Mouse (Mus musculus) testis, adult 2 months (tissue): ENCODE measurements around the gene Dbn1. TPM values are rescaled to one million over a fixed set of nuclear protein-coding genes. Genes with fewer than 3 reads are reported as not detected.
A peak's percentile ranks its signal among the peaks of the same experiment; 100 is the strongest.

Experiments
- H3K27ac ChIP-seq: fragments of 200-500 bp; 2 replicates; pipeline ENCODE4 v1.5.1; 2012; ENCODE audit warnings: low read depth, low read length; ENCODE audit not compliant: control insufficient read depth, insufficient read depth
- H3K27me3 ChIP-seq: fragments of 200-500 bp; 2 replicates; pipeline ENCODE4 v1.6.1; 2012; ENCODE audit warnings: mild to moderate bottlenecking, low read length, moderate library complexity; ENCODE audit not compliant: control insufficient read depth, insufficient read depth
- H3K36me3 ChIP-seq: fragments of 200-500 bp; 2 replicates; pipeline ENCODE4 v1.6.1; 2012; ENCODE audit warnings: mild to moderate bottlenecking, low read length; ENCODE audit not compliant: control insufficient read depth, insufficient read depth
- H3K4me1 ChIP-seq: fragments of 200-500 bp; 2 replicates; pipeline ENCODE4 v1.6.1; 2012; ENCODE audit warnings: low read length; ENCODE audit not compliant: control insufficient read depth, insufficient read depth
- H3K4me3 ChIP-seq: fragments of 200-500 bp; 2 replicates; pipeline ENCODE4 v1.5.1; 2012; ENCODE audit warnings: low read depth, mild to moderate bottlenecking, low read length, moderate library complexity, mixed read lengths; ENCODE audit not compliant: control insufficient read depth
- CTCF ChIP-seq: fragments of 200-500 bp; IDR thresholded peaks from 2 replicates; pipeline ENCODE4 v1.5.1; 2012; ENCODE audit warnings: low read depth, mild to moderate bottlenecking, inconsistent platforms, low read length, moderate library complexity; ENCODE audit not compliant: control insufficient read depth, insufficient read depth, insufficient replicate concordance
- POLR2A ChIP-seq: fragments of 200-500 bp; IDR thresholded peaks from 2 replicates; pipeline ENCODE4 v1.6.1; 2012; ENCODE audit warnings: low read depth, mild to moderate bottlenecking, inconsistent platforms, low read length, moderate library complexity; ENCODE audit not compliant: control insufficient read depth
- polyA plus RNA-seq: library from polyadenylated mRNA; depleted of rRNA; stranded (reverse); fragments of >200 nt; gene quantifications from 2 replicates; pipeline ENCODE4 v1.2.3, GENCODE M21; 2012

Gene Dbn1
- polyA plus RNA-seq, 1 experiment = 89.3 TPM

DNA sequence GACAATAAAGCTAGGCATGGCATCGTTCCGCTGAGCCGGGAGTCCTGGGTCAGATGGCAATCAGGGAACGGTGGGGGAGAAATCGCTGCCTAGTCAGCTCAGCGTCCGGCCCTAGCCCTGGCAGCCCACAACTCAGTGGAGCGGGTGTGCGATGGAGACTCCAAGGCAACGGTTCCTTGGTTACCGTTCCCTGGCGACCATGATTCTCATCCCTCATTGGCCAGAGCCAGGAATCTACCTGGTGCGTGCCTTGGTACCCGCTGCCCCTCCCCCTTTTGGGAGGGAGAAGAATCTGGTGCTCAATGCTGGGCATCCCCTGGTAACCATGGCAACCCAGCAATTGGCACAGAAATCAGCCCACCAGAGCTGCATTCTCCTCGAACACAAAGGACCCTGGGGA, 4.3 kb downstream of the Dbn1 start:
- Histone ChIP-seq H3K4me1 (peaks cover 43% of the 10 kb centered on the region), H3K36me3 (no peaks in the 10 kb centered on the region)

DNA sequence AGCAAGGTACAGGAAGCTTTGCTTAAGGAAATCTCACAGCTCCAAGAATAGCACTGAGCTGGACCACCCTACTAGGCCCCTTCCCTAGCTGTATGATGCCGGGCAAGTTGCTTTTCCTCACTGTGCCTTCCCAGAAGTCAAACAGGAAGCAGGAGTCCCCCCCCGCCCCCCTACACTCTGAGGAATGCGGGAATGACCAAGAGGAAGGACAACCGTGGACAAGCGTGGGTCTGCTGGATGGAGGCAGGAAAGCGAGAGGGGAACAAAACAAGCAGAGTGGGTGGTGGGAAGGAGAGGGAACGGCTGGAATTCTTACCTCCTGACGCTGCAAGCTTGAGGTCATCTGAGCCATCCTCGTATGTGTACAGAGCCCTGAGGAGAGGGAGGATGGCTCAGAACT, 4.8 kb downstream of the Dbn1 start:
- H3K4me3 ChIP-seq = peak overlapping the region; percentile 79
- peaks cover 40% of the 10 kb centered on the region for H3K4me1 ChIP-seq
- TF ChIP-seq POLR2A (no peak), CTCF (no peak)
- no peaks in the 10 kb centered on the region for H3K36me3 ChIP-seq
- H3K27ac ChIP-seq = no peak overlapping the region; the same call in 1 of the 2 replicates
- H3K27me3 ChIP-seq = no peaks in the 10 kb centered on the region; the same call in none of the 2 replicates

More for the DNA sequence above, 4.3 kb downstream of the Dbn1 start:
- TF ChIP-seq POLR2A (peak; percentile 66; the same call in 1 of the 2 replicates), CTCF (no peak)
- H3K4me3 ChIP-seq = peak overlapping the region; percentile 79
- no peaks in the 10 kb centered on the region; the same call in none of the 2 replicates for H3K27me3 ChIP-seq
- H3K27ac ChIP-seq = no peak overlapping the region

DNA sequence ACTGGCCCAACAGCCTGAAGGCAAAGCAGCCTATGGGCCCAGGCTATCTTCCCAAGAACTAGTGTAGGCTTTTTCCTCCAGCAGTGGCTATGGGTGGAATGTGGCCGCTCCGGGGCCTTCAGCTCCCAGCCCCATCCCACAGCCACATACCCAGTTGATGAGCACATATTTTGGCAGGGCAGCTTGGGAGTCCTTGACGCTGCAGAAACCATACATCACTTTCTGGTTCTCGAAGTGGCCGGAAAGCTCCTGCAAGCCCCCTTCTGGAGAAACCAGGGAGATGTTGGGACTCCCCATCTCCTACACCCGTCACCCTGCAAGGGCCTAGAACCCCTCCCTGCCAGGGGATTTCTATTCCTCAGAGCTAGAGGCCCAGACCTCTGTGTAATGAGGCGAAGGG, 5.4 kb downstream of the Dbn1 start:
- Histone ChIP-seq H3K4me1 (peaks cover 42% of the 10 kb centered on the region), H3K4me3 (peak overlapping the region; percentile 79), H3K27me3 (no peaks in the 10 kb centered on the region), H3K36me3 (no peaks in the 10 kb centered on the region), H3K27ac (no peak overlapping the region; the same call in 1 of the 2 replicates)
- TF ChIP-seq CTCF = no peak
- TF ChIP-seq POLR2A = no peak

DNA sequence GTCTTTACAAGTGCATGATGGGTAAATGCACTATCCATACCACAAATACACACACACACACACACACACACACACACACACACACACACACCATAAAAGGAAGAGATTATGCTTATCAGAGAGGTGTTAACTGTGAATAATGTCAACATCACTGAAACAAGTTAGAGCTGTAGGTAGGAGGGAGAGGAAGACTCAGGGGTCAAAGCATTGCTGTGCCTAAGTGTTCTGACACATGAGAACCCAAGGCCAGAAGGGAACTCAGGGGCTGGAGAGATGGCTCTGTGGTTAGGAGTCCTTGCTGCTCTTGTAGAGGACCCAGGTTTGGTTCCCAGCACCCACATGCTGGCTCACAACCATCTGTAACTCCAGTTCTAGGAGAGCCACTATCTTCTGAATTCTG, 8.0 kb downstream of the Dbn1 start:
- H3K4me3 ChIP-seq = no peak overlapping the region
- H3K4me1 ChIP-seq = peaks cover 35% of the 10 kb centered on the region
- TF ChIP-seq CTCF (no peak), POLR2A (no peak)
- H3K27me3 ChIP-seq = no peaks in the 10 kb centered on the region
- H3K36me3 ChIP-seq = no peaks in the 10 kb centered on the region
- H3K27ac ChIP-seq = no peak overlapping the region

DNA sequence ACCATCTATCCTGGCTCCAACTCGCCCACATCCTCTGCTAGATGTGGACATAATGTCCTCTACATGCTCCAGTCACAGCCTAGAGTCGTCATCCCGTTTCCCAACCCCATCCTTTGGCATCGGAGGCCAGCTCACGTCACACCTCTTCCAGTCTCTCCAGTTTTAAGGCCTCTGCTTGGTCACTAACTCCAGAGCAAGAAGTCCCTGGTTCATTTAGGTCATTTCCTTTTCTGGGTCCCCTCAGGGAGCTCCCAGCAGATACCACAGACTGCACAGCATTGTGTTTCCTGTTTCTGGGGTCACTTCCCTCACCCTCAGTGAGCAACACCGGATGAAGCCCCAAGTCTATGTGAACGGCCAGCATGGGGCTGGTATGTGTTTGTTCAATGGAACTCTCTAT, 8.9 kb downstream of the Dbn1 start:
- no peaks in the 10 kb centered on the region for H3K27me3 ChIP-seq
- no peaks in the 10 kb centered on the region for H3K36me3 ChIP-seq
- H3K4me3 ChIP-seq = no peak overlapping the region
- no peak overlapping the region for H3K27ac ChIP-seq
- H3K4me1 ChIP-seq = peaks cover 39% of the 10 kb centered on the region
- no peak for TF ChIP-seq POLR2A
- TF ChIP-seq CTCF = no peak

DNA sequence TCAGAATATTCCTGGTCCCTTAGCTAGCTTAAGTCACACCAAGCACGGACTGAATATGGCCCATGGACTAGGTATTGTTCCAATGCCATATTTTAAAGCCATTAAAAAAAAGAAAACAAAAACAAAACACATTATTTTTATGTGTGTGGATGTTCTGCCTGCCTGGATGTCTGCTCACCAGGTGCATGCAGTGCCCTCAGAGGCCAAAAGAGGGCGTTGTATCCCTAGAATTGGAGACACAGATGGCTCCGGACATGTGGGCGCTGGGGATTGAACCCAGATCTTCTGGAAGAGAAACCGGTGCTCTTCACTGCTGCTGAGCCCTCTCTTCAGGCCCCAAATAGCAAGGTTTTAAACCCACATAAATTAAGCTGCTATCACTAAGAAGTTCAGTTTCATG, 9.9 kb downstream of the Dbn1 start:
- H3K4me3 ChIP-seq = no peak overlapping the region
- H3K27ac ChIP-seq = no peak overlapping the region
- H3K27me3 ChIP-seq = no peaks in the 10 kb centered on the region
- TF ChIP-seq POLR2A (no peak), CTCF (peak; percentile 60; the same call in 1 of the 2 replicates)
- peaks cover 43% of the 10 kb centered on the region for H3K4me1 ChIP-seq
- no peaks in the 10 kb centered on the region for H3K36me3 ChIP-seq

DNA sequence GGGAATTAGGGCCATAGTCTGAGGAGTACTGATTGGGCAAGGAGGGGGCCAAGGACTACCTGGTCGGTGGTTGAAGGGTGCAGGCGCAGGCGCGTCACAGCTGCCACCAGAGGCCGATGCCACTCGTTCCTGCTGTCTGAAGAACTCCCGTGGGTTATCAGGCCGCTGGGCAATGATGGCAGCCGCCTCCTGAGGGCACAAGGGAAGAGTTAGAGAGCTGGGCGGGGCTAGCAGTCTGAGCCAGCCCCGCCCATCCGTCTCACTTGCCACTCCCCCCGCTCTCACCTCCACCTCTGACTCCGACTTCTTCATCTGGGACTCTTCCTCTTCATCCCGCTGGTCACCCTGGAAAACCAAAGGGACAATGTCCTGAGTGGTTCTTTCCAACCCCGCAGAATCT, 10.4 kb downstream of the Dbn1 start:
- H3K27ac ChIP-seq = no peak overlapping the region
- peaks cover 42% of the 10 kb centered on the region for H3K4me1 ChIP-seq
- no peaks in the 10 kb centered on the region for H3K27me3 ChIP-seq
- H3K36me3 ChIP-seq = no peaks in the 10 kb centered on the region
- TF ChIP-seq CTCF = no peak
- TF ChIP-seq POLR2A = no peak
- H3K4me3 ChIP-seq = no peak overlapping the region

DNA sequence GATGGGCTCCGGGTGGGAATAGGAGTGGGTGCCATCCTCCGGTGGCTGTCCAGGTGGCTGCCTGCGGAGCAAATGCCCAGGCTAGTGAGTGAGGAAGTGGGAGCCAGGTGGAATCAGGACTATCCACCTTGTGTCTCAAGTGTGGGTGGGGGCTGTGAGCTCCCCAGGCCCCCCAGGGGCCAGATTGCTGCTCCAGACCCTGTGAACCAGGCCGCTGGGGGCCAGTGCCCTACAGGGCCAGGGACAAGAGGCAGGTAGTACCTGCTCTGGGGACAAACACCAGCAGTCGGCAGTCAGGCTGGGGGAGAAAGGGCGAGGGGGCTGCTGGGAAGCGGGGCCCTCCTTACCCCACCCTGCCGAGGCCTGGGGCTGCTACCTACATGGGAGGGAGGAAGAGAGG, 11.7 kb downstream of the Dbn1 start:
- Histone ChIP-seq H3K4me1 (peaks cover 44% of the 10 kb centered on the region), H3K36me3 (no peaks in the 10 kb centered on the region), H3K4me3 (peak overlapping the region; percentile 5; the same call in 1 of the 2 replicates), H3K27me3 (no peaks in the 10 kb centered on the region), H3K27ac (no peak overlapping the region)
- TF ChIP-seq POLR2A (no peak), CTCF (no peak)
